Mouse (Mus musculus): ENCODE data around the gene Hdx.

Hdx gene

GRCm38 (mm10) chrX:111696356-111697282, at the start of gene Hdx:
TSS of gene Hdx (minus strand) at chrX:111697079.
- DNase-seq (ENCODE audit: low read depth, low spot score) = peak; percentile 26

- DNase-seq (ENCODE audit: low read depth, low spot score) = no peak
Measured at GRCm38 (mm10) chrX:111685665-111686064, 11.2 kb downstream of the Hdx start.

DNA sequence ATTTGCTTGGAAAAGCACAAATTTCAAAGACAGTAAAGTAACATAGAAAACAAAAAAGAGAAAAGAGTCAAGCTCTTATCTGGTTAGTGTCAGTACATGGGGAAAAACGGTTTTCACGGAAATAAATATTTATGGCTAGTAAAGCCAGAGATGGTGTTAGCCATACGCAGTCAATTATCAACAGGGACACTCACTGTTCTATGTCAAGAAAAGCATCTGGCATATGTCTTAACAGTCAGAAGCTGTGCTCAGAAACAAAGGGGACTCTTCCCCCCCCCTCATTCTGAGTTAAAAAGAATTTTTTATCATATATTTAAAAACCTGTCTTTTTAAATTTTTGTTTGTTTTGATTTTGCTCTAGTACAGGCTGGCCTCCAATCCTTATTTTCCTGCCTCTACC, 25.2 kb downstream of the Hdx start:
- DNase-seq (ENCODE audit: low read depth, low spot score) = no peak

DNA sequence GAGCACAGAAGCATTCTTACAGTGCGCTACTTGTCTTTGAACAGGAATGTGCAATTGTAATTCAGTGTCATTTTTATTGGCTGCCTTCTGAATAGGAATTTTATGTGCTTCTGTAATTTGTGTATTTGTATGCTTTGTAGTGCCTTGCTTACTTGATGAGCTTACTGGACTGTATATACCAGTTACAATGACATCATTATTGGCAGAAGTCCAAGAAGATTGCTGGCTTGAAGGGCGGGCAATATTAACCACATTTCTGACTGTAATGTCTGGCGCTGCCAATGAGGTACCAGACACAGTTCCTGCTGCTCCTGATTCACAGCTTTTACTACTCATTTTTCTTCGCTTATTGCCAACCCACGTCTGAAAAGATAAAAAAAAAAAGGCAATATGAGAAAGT, 36.5 kb downstream of the Hdx start:
- no peak for DNase-seq (ENCODE audit: low read depth, low spot score)

GRCm38 (mm10) chrX:111658671-111659070, 38.2 kb downstream of the Hdx start:
- no peak for DNase-seq (ENCODE audit: low read depth, low spot score)

- no peak for DNase-seq (ENCODE audit: low read depth, low spot score)
Measured at GRCm38 (mm10) chrX:111644945-111645344, 51.9 kb downstream of the Hdx start.

- no peak for DNase-seq (ENCODE audit: low read depth, low spot score)
Measured at GRCm38 (mm10) chrX:111640616-111641015, 56.3 kb downstream of the Hdx start.

DNA sequence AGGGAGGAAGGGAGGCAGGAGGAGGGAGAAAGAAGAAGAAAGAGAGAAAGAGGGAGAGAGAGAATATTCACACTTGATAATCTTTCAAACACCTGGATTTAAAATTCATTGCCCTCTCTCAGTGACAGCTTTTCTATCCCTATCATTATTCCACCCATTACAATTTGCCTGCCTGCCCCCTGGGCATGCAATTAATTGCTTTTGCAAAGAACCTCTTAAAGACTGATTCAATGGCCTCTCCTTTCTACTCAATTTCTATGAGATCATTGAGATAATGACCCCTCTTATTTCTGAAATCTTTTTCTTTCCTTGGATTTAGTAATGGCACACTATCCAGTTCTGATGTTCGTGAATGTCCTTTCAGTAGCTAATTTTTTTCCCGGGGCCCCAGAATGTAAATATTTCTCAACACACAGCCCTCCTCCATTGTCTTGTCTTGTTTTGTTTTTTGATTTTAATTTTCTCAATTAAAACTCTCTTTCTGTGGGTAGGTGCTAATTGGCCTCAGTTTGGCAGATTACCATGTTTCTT, 99.2 kb downstream of the Hdx start:
- no peak for DNase-seq (ENCODE audit: low read depth, low spot score)

GRCm38 (mm10) chrX:111587616-111588015, 109.3 kb downstream of the Hdx start:
- no peak for DNase-seq (ENCODE audit: low read depth, low spot score)

- DNase-seq (ENCODE audit: low read depth, low spot score) = no peak
Measured at GRCm38 (mm10) chrX:111577044-111577443, 119.8 kb downstream of the Hdx start.

DNA sequence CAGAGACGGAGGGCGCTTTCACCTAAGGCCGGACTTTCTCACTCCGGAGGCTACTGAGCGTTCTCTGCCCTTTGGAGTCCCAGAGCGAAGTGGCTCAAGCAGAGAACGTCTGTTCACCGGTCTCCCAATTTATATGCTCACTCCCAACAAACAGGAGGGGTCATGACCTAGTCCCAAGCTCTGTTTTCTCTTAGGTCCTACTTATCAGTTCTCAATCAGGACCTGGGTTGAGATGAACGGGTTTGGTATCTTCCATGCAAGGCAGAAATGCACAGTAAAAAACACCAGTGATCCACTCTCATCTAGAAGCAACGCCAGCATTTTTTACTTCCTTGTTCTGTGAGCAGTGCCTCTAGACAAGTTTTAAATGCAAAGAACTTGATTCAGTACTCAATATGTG, 159.0 kb downstream of the Hdx start, which contains the start of gene Rps6ka6:
Rps6ka6 (minus strand) TSS at position 101 of the 400 bp plus-strand sequence.
- DNase-seq (ENCODE audit: low read depth, low spot score) = no peak

All from WW6 (cell line).